Mouse (Mus musculus) megakaryocyte-erythroid progenitor cell, adult 5-6 weeks (primary cell): ENCODE measurements around the gene Krtap4-9. TPM values are rescaled to one million over a fixed set of nuclear protein-coding genes. Genes with fewer than 3 reads are reported as not detected.
"Not testable (repeated sequence)": the region's sequence is repeated elsewhere in the genome, so short reads cannot be mapped to it uniquely, and the experiment has no call there.

ENCODE experiments used
- ATAC-seq: replicated peaks from 2 replicates; pipeline ENCODE4 v1.8.0; 2016; ENCODE audit warnings: mild to moderate bottlenecking, inconsistent platforms; ENCODE audit not compliant: severe bottlenecking, poor library complexity, low FRiP score, low TSS enrichment
- total RNA-seq, 2 experiments: library from RNA; stranded (forward) in 1 of 2; stranded (reverse) in 1 of 2; fragments of 200-1000, 215-1000 nt in 1 of 2; fragments of >200 nt in 1 of 2; fragmentation: Nextera tagmentation in 1 of 2; gene quantifications; 2 replicates each; pipeline ENCODE4 v1.2.3; 2014 to 2017

Krtap4-9 gene
- not detected in 2 replicates for total RNA-seq (2014; fragmentation: Nextera tagmentation)
- total RNA-seq (2017): not detected in 2 replicates

GRCm38 (mm10) chr11:99784900-99785299, at the start of gene Krtap4-9:
TSS of gene Krtap4-9 (plus strand) at chr11:99785200.
- not testable (repeated sequence) for ATAC-seq

GRCm38 (mm10) chr11:99743985-99744384, 41.0 kb upstream of the Krtap4-9 start:
- ATAC-seq: no peak

DNA sequence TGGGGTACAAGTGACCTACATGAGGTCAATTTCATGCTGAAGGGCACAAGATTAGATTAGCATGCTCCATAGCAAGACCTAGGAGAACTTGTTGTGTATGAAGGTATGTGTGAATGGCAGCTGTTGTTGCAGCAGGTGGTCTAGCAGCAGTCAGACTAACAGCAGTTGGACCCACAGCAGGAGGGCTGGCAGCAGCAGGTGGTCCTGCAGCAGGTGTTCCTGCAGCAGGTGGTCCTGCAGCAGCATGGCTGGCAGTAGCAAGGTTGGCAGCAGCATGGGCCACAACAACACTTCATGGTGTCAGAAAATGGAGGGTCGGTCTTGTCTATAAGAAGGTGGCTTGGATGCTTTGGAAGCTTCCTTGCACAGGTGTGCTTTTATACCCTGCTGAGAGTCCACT, 26.1 kb upstream of the Krtap4-9 start:
- no peak for ATAC-seq

DNA sequence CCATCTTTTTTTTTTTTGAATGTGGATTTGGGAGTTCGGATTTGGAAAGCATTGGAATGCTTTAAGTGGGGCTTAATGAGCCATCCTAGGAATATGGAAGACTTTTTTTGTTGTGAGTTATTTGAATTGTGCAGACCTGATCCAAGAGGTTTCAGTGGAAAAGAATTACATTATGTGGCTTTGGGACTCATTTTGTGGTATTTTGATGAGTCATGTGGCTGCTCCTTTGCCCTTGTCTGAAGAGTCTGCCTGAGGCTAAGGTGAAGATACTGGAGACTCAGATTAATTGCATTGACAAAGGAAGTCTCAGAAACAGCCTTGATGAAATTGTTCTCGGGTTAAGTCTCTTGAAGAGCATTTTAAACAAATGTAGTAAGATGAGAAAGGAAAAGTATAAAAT, 16.6 kb upstream of the Krtap4-9 start:
- no peak for ATAC-seq

DNA sequence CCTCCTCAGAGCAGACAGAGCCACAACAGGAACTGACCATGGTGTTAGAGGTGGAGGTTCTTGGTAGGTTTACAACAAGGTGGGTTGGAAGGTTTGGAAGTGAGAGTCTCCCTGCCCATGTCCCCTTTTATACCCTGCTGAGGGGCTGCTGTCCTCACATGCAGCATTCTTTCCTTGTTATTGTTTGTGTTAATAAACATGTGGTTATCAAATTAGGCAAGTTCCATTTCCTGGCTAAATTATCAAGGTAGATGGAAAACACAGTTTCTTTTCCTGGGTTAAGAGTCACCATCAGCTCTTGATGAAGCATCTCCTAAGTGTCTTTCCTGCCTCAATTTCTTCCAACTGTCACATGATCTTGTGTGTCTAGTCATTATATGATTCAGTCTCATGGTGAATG, 12.2 kb upstream of the Krtap4-9 start, which contains the start of gene Gm11595:
Gene Gm11595, minus strand, starts transcription at position 101 of the 400 bp plus-strand sequence.
- ATAC-seq: not testable (repeated sequence)

DNA sequence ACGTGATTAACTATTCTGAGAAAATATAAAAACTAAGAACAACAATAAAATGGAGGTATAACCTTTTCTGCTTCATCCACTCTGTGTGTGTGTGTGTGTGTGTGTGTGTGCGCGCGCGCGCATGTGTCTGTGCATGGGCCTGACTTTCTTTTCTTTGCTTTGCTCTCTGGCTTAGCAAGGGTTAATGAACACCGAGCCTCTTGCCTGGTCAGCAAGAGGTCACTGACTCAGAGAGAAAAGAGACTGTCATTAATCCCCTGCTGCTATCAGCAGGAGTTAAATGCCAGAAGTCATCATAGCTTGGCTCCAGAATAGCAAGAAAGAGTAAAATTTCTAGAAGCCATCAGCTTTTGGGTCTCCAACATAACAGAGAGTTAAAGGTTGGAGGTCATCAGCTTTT, 6.6 kb upstream of the Krtap4-9 start:
- no peak for ATAC-seq

- no peak for ATAC-seq
These were observed 4.4 kb upstream of the Krtap4-9 start, which contains the start of gene Krtap4-8 for GRCm38 (mm10) chr11:99780604-99781003. TSS of gene Krtap4-8 (minus strand) at chr11:99780704.

- ATAC-seq: no peak
These were observed 8.4 kb downstream of the Krtap4-9 start, which contains the start of gene Gm11596 for GRCm38 (mm10) chr11:99793367-99793766. TSS of gene Gm11596 (minus strand) at chr11:99793467.

DNA sequence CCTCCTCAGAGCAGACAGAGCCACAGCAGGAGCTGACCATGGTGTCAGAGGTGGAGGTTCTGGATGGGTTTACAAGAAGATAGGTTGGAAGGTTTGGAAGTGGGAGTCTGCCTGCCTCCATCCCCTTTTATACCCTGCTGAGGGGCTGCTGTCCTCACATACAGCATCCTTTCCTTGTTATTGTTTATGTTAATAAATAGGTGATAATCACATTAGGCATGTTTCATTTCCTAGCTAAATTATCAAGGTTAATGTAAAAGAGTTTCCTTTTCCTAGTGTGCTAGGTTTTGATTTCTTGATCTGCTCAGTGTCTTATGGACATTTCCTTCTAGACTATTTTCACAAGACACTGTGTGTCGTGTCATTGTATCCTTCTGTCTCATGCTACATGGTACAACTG, 13.8 kb downstream of the Krtap4-9 start, which contains the start of gene Gm11569:
Gene Gm11569, minus strand, starts transcription at position 101 of the 400 bp plus-strand sequence.
- ATAC-seq: not testable (repeated sequence)

GRCm38 (mm10) chr11:99804346-99804745, 19.3 kb downstream of the Krtap4-9 start, which contains the start of gene Gm11554:
TSS of gene Gm11554 (minus strand) at chr11:99804446.
- not testable (repeated sequence) for ATAC-seq

DNA sequence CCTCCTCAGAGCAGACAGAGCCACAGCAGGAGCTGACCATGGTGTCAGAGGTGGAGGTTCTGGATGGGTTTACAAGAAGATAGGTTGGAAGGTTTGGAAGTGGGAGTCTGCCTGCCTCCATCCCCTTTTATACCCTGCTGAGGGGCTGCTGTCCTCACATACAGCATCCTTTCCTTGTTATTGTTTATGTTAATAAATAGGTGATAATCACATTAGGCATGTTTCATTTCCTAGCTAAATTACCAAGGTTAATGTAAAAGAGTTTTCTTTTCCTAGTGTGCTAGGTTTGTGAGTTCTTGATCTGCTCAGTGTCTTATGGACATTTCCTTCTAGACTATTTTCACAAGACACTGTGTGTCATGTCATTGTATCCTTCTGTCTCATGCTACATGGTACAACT, 24.8 kb downstream of the Krtap4-9 start, which contains the start of gene Krtap4-13:
Gene Krtap4-13, minus strand, starts transcription at position 101 of the 400 bp plus-strand sequence.
- not testable (repeated sequence) for ATAC-seq

- ATAC-seq: not testable (repeated sequence)
These were observed 30.6 kb downstream of the Krtap4-9 start, which contains the start of gene Gm11564 for GRCm38 (mm10) chr11:99815566-99815965. TSS of gene Gm11564 (minus strand) at chr11:99815666.

Other genes starting within 250 kb of the Krtap4-9 start
Only the 30 nearest of the 43 such genes appear.
- not detected in 2 replicates for gene Krtap9-3, start 187.1 kb upstream of the Krtap4-9 start, total RNA-seq (2014; fragmentation: Nextera tagmentation)
- gene Krtap9-3, start 187.1 kb upstream of the Krtap4-9 start, total RNA-seq (2017): not detected in 2 replicates
- not detected in 2 replicates for gene Gm11938, start 181.9 kb upstream of the Krtap4-9 start, total RNA-seq (2014; fragmentation: Nextera tagmentation)
- gene Gm11938, start 181.9 kb upstream of the Krtap4-9 start, total RNA-seq (2017): not detected in 2 replicates
- gene Gm11937, start 175.0 kb upstream of the Krtap4-9 start, total RNA-seq (2014; fragmentation: Nextera tagmentation): not detected in 2 replicates
- gene Gm11937, start 175.0 kb upstream of the Krtap4-9 start, total RNA-seq (2017): not detected in 2 replicates
- gene Krtap2-4, start 170.4 kb upstream of the Krtap4-9 start, total RNA-seq (2014; fragmentation: Nextera tagmentation): not detected in 2 replicates
- gene Krtap2-4, start 170.4 kb upstream of the Krtap4-9 start, total RNA-seq (2017): not detected in 2 replicates
- not detected in 2 replicates for gene Gm11562, start 164.8 kb upstream of the Krtap4-9 start, total RNA-seq (2014; fragmentation: Nextera tagmentation)
- not detected in 2 replicates for gene Gm11562, start 164.8 kb upstream of the Krtap4-9 start, total RNA-seq (2017)
- not detected in 2 replicates for gene Krtap4-1, start 157.0 kb upstream of the Krtap4-9 start, total RNA-seq (2014; fragmentation: Nextera tagmentation)
- gene Krtap4-1, start 157.0 kb upstream of the Krtap4-9 start, total RNA-seq (2017): not detected in 2 replicates
- not detected in 2 replicates for gene Krtap4-2, start 150.1 kb upstream of the Krtap4-9 start, total RNA-seq (2014; fragmentation: Nextera tagmentation)
- gene Krtap4-2, start 150.1 kb upstream of the Krtap4-9 start, total RNA-seq (2017): not detected in 2 replicates
- gene Krtap4-7, start 141.1 kb upstream of the Krtap4-9 start, total RNA-seq (2014; fragmentation: Nextera tagmentation): not detected in 2 replicates
- not detected in 2 replicates for gene Krtap4-7, start 141.1 kb upstream of the Krtap4-9 start, total RNA-seq (2017)
- gene Gm11555, start 135.0 kb upstream of the Krtap4-9 start, total RNA-seq (2014; fragmentation: Nextera tagmentation): not detected in 2 replicates
- gene Gm11555, start 135.0 kb upstream of the Krtap4-9 start, total RNA-seq (2017): not detected in 2 replicates
- not detected in 2 replicates for gene Gm11563, start 126.2 kb upstream of the Krtap4-9 start, total RNA-seq (2014; fragmentation: Nextera tagmentation)
- gene Gm11563, start 126.2 kb upstream of the Krtap4-9 start, total RNA-seq (2017): not detected in 2 replicates
- not detected in 2 replicates for gene Krtap4-6, start 119.2 kb upstream of the Krtap4-9 start, total RNA-seq (2014; fragmentation: Nextera tagmentation)
- not detected in 2 replicates for gene Krtap4-6, start 119.2 kb upstream of the Krtap4-9 start, total RNA-seq (2017)
- not detected in 2 replicates for gene Gm14190, start 94.5 kb upstream of the Krtap4-9 start, total RNA-seq (2014; fragmentation: Nextera tagmentation)
- gene Gm14190, start 94.5 kb upstream of the Krtap4-9 start, total RNA-seq (2017): not detected in 2 replicates
- gene Gm14180, start 50.9 kb upstream of the Krtap4-9 start, total RNA-seq (2014; fragmentation: Nextera tagmentation): not detected in 2 replicates
- gene Gm14180, start 50.9 kb upstream of the Krtap4-9 start, total RNA-seq (2017): not detected in 2 replicates
- not detected in 2 replicates for gene Gm11595, start 12.3 kb upstream of the Krtap4-9 start, total RNA-seq (2014; fragmentation: Nextera tagmentation)
- not detected in 2 replicates for gene Gm11595, start 12.3 kb upstream of the Krtap4-9 start, total RNA-seq (2017)
- gene Krtap4-8, start 4.5 kb upstream of the Krtap4-9 start, total RNA-seq (2014; fragmentation: Nextera tagmentation): not detected in 2 replicates
- not detected in 2 replicates for gene Krtap4-8, start 4.5 kb upstream of the Krtap4-9 start, total RNA-seq (2017)
- not detected in 2 replicates for gene Gm11596, start 8.3 kb downstream of the Krtap4-9 start, total RNA-seq (2014; fragmentation: Nextera tagmentation)
- gene Gm11596, start 8.3 kb downstream of the Krtap4-9 start, total RNA-seq (2017): not detected in 2 replicates
- gene Gm11569, start 13.7 kb downstream of the Krtap4-9 start, total RNA-seq (2014; fragmentation: Nextera tagmentation): not detected in 2 replicates
- gene Gm11569, start 13.7 kb downstream of the Krtap4-9 start, total RNA-seq (2017): not detected in 2 replicates
- gene Gm11554, start 19.2 kb downstream of the Krtap4-9 start, total RNA-seq (2014; fragmentation: Nextera tagmentation): not detected in 2 replicates
- not detected in 2 replicates for gene Gm11554, start 19.2 kb downstream of the Krtap4-9 start, total RNA-seq (2017)
- gene Krtap4-13, start 24.7 kb downstream of the Krtap4-9 start, total RNA-seq (2014; fragmentation: Nextera tagmentation): not detected in 2 replicates
- gene Krtap4-13, start 24.7 kb downstream of the Krtap4-9 start, total RNA-seq (2017): not detected in 2 replicates
- gene Gm11564, start 30.5 kb downstream of the Krtap4-9 start, total RNA-seq (2014; fragmentation: Nextera tagmentation): not detected in 2 replicates
- gene Gm11564, start 30.5 kb downstream of the Krtap4-9 start, total RNA-seq (2017): not detected in 2 replicates
- not detected in 2 replicates for gene 2300003K06Rik, start 52.9 kb downstream of the Krtap4-9 start, total RNA-seq (2014; fragmentation: Nextera tagmentation)
- gene 2300003K06Rik, start 52.9 kb downstream of the Krtap4-9 start, total RNA-seq (2017): not detected in 2 replicates
- gene Krtap4-16, start 66.4 kb downstream of the Krtap4-9 start, total RNA-seq (2014; fragmentation: Nextera tagmentation): not detected in 2 replicates
- gene Krtap4-16, start 66.4 kb downstream of the Krtap4-9 start, total RNA-seq (2017): not detected in 2 replicates
- not detected in 2 replicates for gene Gm11568, start 72.7 kb downstream of the Krtap4-9 start, total RNA-seq (2014; fragmentation: Nextera tagmentation)
- not detected in 2 replicates for gene Gm11568, start 72.7 kb downstream of the Krtap4-9 start, total RNA-seq (2017)
- not detected in 2 replicates for gene Gm11559, start 79.3 kb downstream of the Krtap4-9 start, total RNA-seq (2014; fragmentation: Nextera tagmentation)
- gene Gm11559, start 79.3 kb downstream of the Krtap4-9 start, total RNA-seq (2017): not detected in 2 replicates
- not detected in 2 replicates for gene Krtap9-1, start 88.2 kb downstream of the Krtap4-9 start, total RNA-seq (2014; fragmentation: Nextera tagmentation)
- not detected in 2 replicates for gene Krtap9-1, start 88.2 kb downstream of the Krtap4-9 start, total RNA-seq (2017)
- gene Gm11567, start 94.0 kb downstream of the Krtap4-9 start, total RNA-seq (2014; fragmentation: Nextera tagmentation): not detected in 2 replicates
- gene Gm11567, start 94.0 kb downstream of the Krtap4-9 start, total RNA-seq (2017): not detected in 2 replicates
- gene Krtap31-1, start 122.7 kb downstream of the Krtap4-9 start, total RNA-seq (2014; fragmentation: Nextera tagmentation): not detected in 2 replicates
- not detected in 2 replicates for gene Krtap31-1, start 122.7 kb downstream of the Krtap4-9 start, total RNA-seq (2017)
- not detected in 2 replicates for gene Gm11565, start 129.6 kb downstream of the Krtap4-9 start, total RNA-seq (2014; fragmentation: Nextera tagmentation)
- gene Gm11565, start 129.6 kb downstream of the Krtap4-9 start, total RNA-seq (2017): not detected in 2 replicates
- gene Krtap31-2, start 151.1 kb downstream of the Krtap4-9 start, total RNA-seq (2014; fragmentation: Nextera tagmentation): not detected in 2 replicates
- gene Krtap31-2, start 151.1 kb downstream of the Krtap4-9 start, total RNA-seq (2017): not detected in 2 replicates
- not detected in 2 replicates for gene Krtap9-5, start 163.3 kb downstream of the Krtap4-9 start, total RNA-seq (2014; fragmentation: Nextera tagmentation)
- not detected in 2 replicates for gene Krtap9-5, start 163.3 kb downstream of the Krtap4-9 start, total RNA-seq (2017)